Mouse (Mus musculus) ES-E14 (cell line): Measurements from ENCODE around the gene Olfr822.

Experiments used
- CHD2 ChIP-seq: IDR thresholded peaks from 2 replicates; pipeline ENCODE4 v1.6.1; 2014; ENCODE audit warnings: mild to moderate bottlenecking, low read depth, low read length, inconsistent platforms
- HCFC1 ChIP-seq: IDR thresholded peaks from 2 replicates; pipeline ENCODE4 v1.6.1; 2012; ENCODE audit warnings: low read length, inconsistent platforms, borderline replicate concordance; ENCODE audit not compliant: insufficient read depth
- ZC3H11A ChIP-seq: IDR thresholded peaks from 2 replicates; pipeline ENCODE4 v1.6.1; 2012; ENCODE audit warnings: low read depth, mild to moderate bottlenecking, inconsistent platforms, low read length, borderline replicate concordance
- ZNF384 ChIP-seq: IDR thresholded peaks from 2 replicates; pipeline ENCODE4 v1.6.1; 2012; ENCODE audit warnings: low read depth, low read length, inconsistent platforms

- no peak for TF ChIP-seq CHD2
- no peak for TF ChIP-seq ZC3H11A
- no peak for TF ChIP-seq ZNF384
- TF ChIP-seq HCFC1: no peak
These were observed at the start of gene Olfr822 for GRCm38 (mm10) chr10:130070910-130071309.
